Mouse (Mus musculus): ENCODE data around the gene Evc. TPM values are rescaled to one million over a fixed set of nuclear protein-coding genes. Genes with fewer than 3 reads are reported as not detected.

Evc gene
- total and polyA plus RNA-seq, 3 experiments: 0.17 to 0.91 (median 0.73) TPM

- no peak for DNase-seq (ENCODE audit: extremely low read depth)
- no peak within 1 kb of the TSS for H3K4me3 ChIP-seq (replicated peaks in 1 of 3; ENCODE audit: low read depth in 2 of 3, low read length in 2 of 3, poor library complexity in 1 of 3)
- TF ChIP-seq USF1 (IDR thresholded peaks at IDR 0.05; ENCODE audit: low read depth, low read length) (no peak), MYC (IDR thresholded peaks at IDR 0.05; ENCODE audit: low read depth, low read length) (no peak), JUN (IDR thresholded peaks at IDR 0.05; ENCODE audit: insufficient read depth, low read depth, low read length) (no peak), ZC3H11A (IDR thresholded peaks at IDR 0.05; ENCODE audit: low read depth, low read length) (no peak), POLR2AphosphoS2 (IDR thresholded peaks at IDR 0.05; ENCODE audit: low read depth, low read length) (no peak)
Measured at GRCm38 (mm10) chr5:37338288-37338687, 1.6 kb upstream of the Evc start, which contains the start of gene Evc2. Evc2 (plus strand) TSS chr5:37338499.

GRCm38 (mm10) chr5:37337696-37338095, 1.0 kb upstream of the Evc start:
- no peaks in the 10 kb centered on the region for H3K79me2 ChIP-seq (replicated peaks; ENCODE audit: control insufficient read depth, extremely low read depth, insufficient read depth, poor library complexity, severe bottlenecking)
- in situ Hi-C loops (cut with MboI; ENCODE audit: low pct_ligation_motif_present, low pct_unique_long_range_greater_than_20kb, low sequenced_read_pairs) (no loop called here), dilution Hi-C loops (cut with MboI; ENCODE audit: extremely low pct_ligation_motif_present, extremely low pct_unique_long_range_greater_than_20kb, low sequenced_read_pairs) (no loop called here)
- peaks cover 55% of the 10 kb centered on the region for H3K27me3 ChIP-seq (replicated peaks)
- H3K4me2 ChIP-seq (ENCODE audit: insufficient read depth, low read depth, poor library complexity, severe bottlenecking): no peak overlapping the region
- H3K9me3 ChIP-seq (replicated peaks; ENCODE audit: low read length): peaks cover 10% of the 10 kb centered on the region
- no peaks in the 10 kb centered on the region for H3K36me3 ChIP-seq (replicated peaks in 1 of 2; ENCODE audit: control insufficient read depth in 1 of 2, insufficient read depth in 1 of 2, low read length in 1 of 2)
- no peak for TF ChIP-seq IRF4 (IDR thresholded peaks at IDR 0.05; ENCODE audit: low read depth, low read length)
- TF ChIP-seq BHLHE40 (IDR thresholded peaks at IDR 0.05; ENCODE audit: low read depth, low read length): no peak
- TF ChIP-seq SIN3A (IDR thresholded peaks at IDR 0.05; ENCODE audit: low read length): no peak
- TF ChIP-seq GABPA (IDR thresholded peaks at IDR 0.05; ENCODE audit: insufficient replicate concordance, low read depth, low read length): no peak
- no peak for TF ChIP-seq ZMIZ1 (IDR thresholded peaks at IDR 0.05; ENCODE audit: low read depth, low read length)
- TF ChIP-seq CHD2 (IDR thresholded peaks at IDR 0.05; ENCODE audit: low read length): no peak
- no peak for TF ChIP-seq MAX (IDR thresholded peaks at IDR 0.05; ENCODE audit: low read length)
- TF ChIP-seq HCFC1 (IDR thresholded peaks at IDR 0.05; ENCODE audit: low read depth, low read length): no peak
- TF ChIP-seq ZKSCAN1 (IDR thresholded peaks at IDR 0.05; ENCODE audit: borderline replicate concordance, low read depth, low read length): no peak
- no peak for TF ChIP-seq POLR2A (IDR thresholded peaks at IDR 0.05; ENCODE audit: low read depth, low read length)
- no peak for TF ChIP-seq USF2 (conservative IDR thresholded peaks at IDR 0.05; ENCODE audit: low read depth, low read length)
- TF ChIP-seq USF1 (IDR thresholded peaks at IDR 0.05; ENCODE audit: low read depth, low read length): no peak
- no peak for TF ChIP-seq CHD1 (IDR thresholded peaks at IDR 0.05; ENCODE audit: low read depth, low read length)
- no peak for DNase-seq (ENCODE audit: extremely low read depth)
- H3K27ac ChIP-seq (ENCODE audit: insufficient read depth, low read depth): no peak overlapping the region
- H3K4me3 ChIP-seq (replicated peaks in 1 of 3; ENCODE audit: low read depth in 2 of 3, low read length in 2 of 3, poor library complexity in 1 of 3): no peak overlapping the region
- H3K4me1 ChIP-seq (ENCODE audit: control insufficient read depth in 1 of 2, insufficient read depth in 2 of 2): peaks cover 0 to 6% of the 10 kb centered on the region in 2 experiments; a peak in 3 of 4 replicates
- H3K9ac ChIP-seq (ENCODE audit: insufficient read depth, low read depth): no peak overlapping the region

More at GRCm38 (mm10) chr5:37338288-37338687, 1.6 kb upstream of the Evc start, which contains the start of gene Evc2:
- Histone ChIP-seq H3K36me3 (replicated peaks in 1 of 2; ENCODE audit: control insufficient read depth in 1 of 2, insufficient read depth in 1 of 2, low read length in 1 of 2) (no peaks in the 10 kb centered on the region), H3K27me3 (replicated peaks) (peaks cover 58% of the 10 kb centered on the region), H3K9ac (ENCODE audit: insufficient read depth, low read depth) (no peak within 1 kb of the TSS), H3K4me2 (ENCODE audit: insufficient read depth, low read depth, poor library complexity, severe bottlenecking) (no peak within 1 kb of the TSS), H3K27ac (ENCODE audit: insufficient read depth, low read depth) (no peak within 1 kb of the TSS), H3K9me3 (replicated peaks; ENCODE audit: low read length) (peaks cover 10% of the 10 kb centered on the region), H3K79me2 (replicated peaks; ENCODE audit: control insufficient read depth, extremely low read depth, insufficient read depth, poor library complexity, severe bottlenecking) (no peaks in the 10 kb centered on the region), H3K4me1 (ENCODE audit: control insufficient read depth in 1 of 2, insufficient read depth in 2 of 2) (no peaks in the 10 kb centered on the region; a peak in 1 of 4 replicates)
- in situ Hi-C loops (cut with MboI; ENCODE audit: low pct_ligation_motif_present, low pct_unique_long_range_greater_than_20kb, low sequenced_read_pairs) (no loop called here), dilution Hi-C loops (cut with MboI; ENCODE audit: extremely low pct_ligation_motif_present, extremely low pct_unique_long_range_greater_than_20kb, low sequenced_read_pairs) (no loop called here)
